ENCODE assay signal across 7 mouse cellular contexts in the genomic region with DNA sequence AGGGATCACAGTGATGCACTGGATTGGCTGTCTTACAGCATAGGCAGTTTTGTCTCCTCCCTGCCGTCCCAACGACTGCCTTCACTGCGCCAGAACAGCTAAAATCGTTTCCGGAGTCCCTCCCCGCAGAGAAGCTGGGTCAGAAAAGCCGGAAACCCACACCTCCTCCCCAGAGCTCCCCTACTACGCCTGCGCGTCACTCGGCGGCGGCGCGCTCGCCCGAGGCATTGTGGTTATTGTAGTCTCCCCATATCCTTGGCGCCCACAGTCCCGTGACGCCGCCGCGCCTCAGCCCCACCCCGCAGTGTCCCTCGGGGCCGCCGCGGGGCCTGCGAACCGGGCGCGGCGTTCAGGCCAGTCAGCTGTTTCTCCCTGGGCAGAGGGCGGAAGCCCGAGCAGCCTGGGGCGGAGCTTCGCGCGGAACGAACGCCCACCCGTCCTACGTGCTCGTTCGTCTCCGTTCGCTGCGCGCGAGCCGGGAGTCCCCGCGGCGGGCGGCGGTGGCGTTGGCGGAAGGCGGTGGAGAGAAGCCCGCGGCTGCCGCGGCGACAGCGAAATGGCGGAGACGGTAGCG. TPM values are rescaled to one million over a fixed set of nuclear protein-coding genes. Genes with fewer than 3 reads are reported as not detected.
DNase-seq lines count a peak whose midpoint lies in the region; ATAC-seq lines count a peak whose summit lies in the region.

Gene Snx3, plus strand, starts transcription at position 256 of the 574 bp plus-strand sequence.

- DNase-seq in adrenal gland, postnatal 10 days: peak; percentile 96
- DNase-seq in embryonic facial prominence, embryonic 10.5 days (ENCODE audit: low spot score): peak; percentile 97
- DNase-seq in kidney, adult 11 months: peak; percentile 99
- DNase-seq in limb, embryonic 10.5 days (ENCODE audit: low spot score): peak; percentile 95
- peak; percentile 97 for DNase-seq in spleen, adult 12 weeks (ENCODE audit: low spot score)

- peak within 1 kb of the TSS; percentile 96 for H3K9ac ChIP-seq in midbrain, embryonic 13.5 days (replicated peaks)

- no peaks in the 10 kb centered on the region for H3K9me3 ChIP-seq in embryonic facial prominence, embryonic 10.5 days
- H3K9me3 ChIP-seq in limb, embryonic 10.5 days (replicated peaks): no peaks in the 10 kb centered on the region
- no peaks in the 10 kb centered on the region for H3K9me3 ChIP-seq in midbrain, embryonic 13.5 days

- peaks cover 14% of the 10 kb centered on the region for H3K4me1 ChIP-seq in embryonic facial prominence, embryonic 10.5 days
- H3K4me1 ChIP-seq in limb, embryonic 10.5 days: peaks cover 12% of the 10 kb centered on the region
- H3K4me1 ChIP-seq in midbrain, embryonic 13.5 days (replicated peaks): peaks cover 17% of the 10 kb centered on the region

- peaks cover 11% of the 10 kb centered on the region for H3K36me3 ChIP-seq in embryonic facial prominence, embryonic 10.5 days (replicated peaks)
- peaks cover 13% of the 10 kb centered on the region for H3K36me3 ChIP-seq in limb, embryonic 10.5 days
- H3K36me3 ChIP-seq in midbrain, embryonic 13.5 days: no peaks in the 10 kb centered on the region

- under 1% methylated on average over 68 of the region's 68 CpGs for WGBS in embryonic facial prominence, embryonic 10.5 days
- whole genome bisulfite sequencing in limb, embryonic 10.5 days: under 1% methylated on average over 68 of the region's 68 CpGs
- under 1% methylated on average over 66 of the region's 68 CpGs for WGBS in midbrain, embryonic 13.5 days

- H3K4me3 ChIP-seq in embryonic facial prominence, embryonic 10.5 days: peak within 1 kb of the TSS; percentile 95
- H3K4me3 ChIP-seq in limb, embryonic 10.5 days: peak within 1 kb of the TSS; percentile 97
- peak within 1 kb of the TSS; percentile 93 for H3K4me3 ChIP-seq in midbrain, embryonic 13.5 days (replicated peaks)

- H3K27me3 ChIP-seq in embryonic facial prominence, embryonic 10.5 days (replicated peaks; ENCODE audit: low read depth, poor library complexity, severe bottlenecking): no peaks in the 10 kb centered on the region
- no peaks in the 10 kb centered on the region for H3K27me3 ChIP-seq in limb, embryonic 10.5 days (ENCODE audit: low read depth, poor library complexity, severe bottlenecking)
- no peaks in the 10 kb centered on the region for H3K27me3 ChIP-seq in midbrain, embryonic 13.5 days

- peak within 1 kb of the TSS; percentile 93 for H3K27ac ChIP-seq in embryonic facial prominence, embryonic 10.5 days (replicated peaks)
- peak within 1 kb of the TSS; percentile 97 for H3K27ac ChIP-seq in limb, embryonic 10.5 days
- peak within 1 kb of the TSS; percentile 98 for H3K27ac ChIP-seq in midbrain, embryonic 13.5 days

- H3K4me2 ChIP-seq in midbrain, embryonic 13.5 days (replicated peaks): peak within 1 kb of the TSS; percentile 82

- peak; percentile 94 for ATAC-seq in granulocyte monocyte progenitor cell, adult 5-6 weeks (replicated peaks; ENCODE audit: poor library complexity, severe bottlenecking)
- peak; percentile 97 for ATAC-seq in midbrain, embryonic 13.5 days

RNA-seq across cellular contexts. Expression of gene Snx3, which starts in this region (rescaled TPM):
- total RNA-seq in adrenal gland, postnatal 10 days (2021): 100 to 1,000 TPM; 163 to 175 TPM
- 223 and 232 TPM in 2 replicates for polyA plus RNA-seq in embryonic facial prominence, embryonic 10.5 days (2016; fragmentation: Nextera tagmentation; extraction: Ambion mirVana)
- total RNA-seq in granulocyte monocyte progenitor cell, adult 5-6 weeks (2014; fragmentation: Nextera tagmentation): 214 and 219 TPM in 2 replicates
- total RNA-seq in granulocyte monocyte progenitor cell, adult 5-6 weeks (2017): 91.6 and 94.3 TPM in 2 replicates
- polyA plus RNA-seq in limb, embryonic 10.5 days (2016; fragmentation: Nextera tagmentation; extraction: Ambion mirVana): 236 and 240 TPM in 2 replicates
- polyA plus RNA-seq in midbrain, embryonic 13.5 days (2015; fragmentation: Nextera tagmentation; extraction: Ambion mirVana): 220 and 236 TPM in 2 replicates

Comparison
In these comparisons a context has a peak if more than half of its experiments do, and no peak if none do; other contexts are left out.
1. Peak in every context shown above with its lines: DNase-seq, ATAC-seq, H3K4me3 ChIP-seq and H3K27ac ChIP-seq.